Mouse (Mus musculus): Measurements from ENCODE around the gene Tor2a.

Gene Tor2a

GRCm38 (mm10) chr2:32763353-32763752, 6.3 kb downstream of the Tor2a start:
- DNase-seq (ENCODE audit: low spot score) = no peak

- DNase-seq (ENCODE audit: low spot score) = no peak
Observed at GRCm38 (mm10) chr2:32767241-32767640, 10.2 kb downstream of the Tor2a start.

DNA sequence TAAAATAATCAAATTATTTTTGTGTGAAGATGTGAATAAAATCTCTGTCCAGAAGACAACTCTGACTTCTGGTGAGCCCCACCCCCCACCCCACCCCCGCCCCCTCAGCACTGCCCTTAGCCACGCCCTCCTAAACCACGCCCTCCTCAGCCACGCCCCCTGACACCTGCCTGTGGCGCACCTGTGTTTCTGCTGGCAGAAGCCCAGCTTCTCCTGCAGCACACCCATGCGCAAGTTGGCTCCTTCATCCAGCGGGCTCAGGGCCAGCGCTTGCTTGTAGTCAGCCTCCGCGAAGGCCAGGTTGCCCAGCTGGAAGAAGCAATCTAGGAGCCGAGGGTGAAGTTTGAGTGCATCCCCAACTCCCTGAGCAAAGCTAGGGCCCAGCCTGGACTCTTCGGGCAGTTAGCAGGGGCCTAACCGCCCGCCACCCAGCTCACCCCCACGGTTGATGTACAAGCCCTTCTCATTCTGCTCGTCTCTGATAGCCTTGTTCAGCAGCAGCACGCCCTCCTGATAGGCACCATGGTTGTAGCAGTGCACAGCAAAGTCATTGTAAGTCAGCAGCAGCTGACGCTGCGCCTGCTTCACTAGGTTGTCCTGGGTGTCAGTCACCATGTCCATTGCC, 11.7 kb downstream of the Tor2a start:
- DNase-seq (ENCODE audit: low spot score) = no peak

GRCm38 (mm10) chr2:32769327-32770085, 12.5 kb downstream of the Tor2a start:
- DNase-seq (ENCODE audit: low spot score) = peak; percentile 36

GRCm38 (mm10) chr2:32771886-32772285, 14.9 kb downstream of the Tor2a start:
- peak; percentile 26 for DNase-seq (ENCODE audit: low spot score)

- DNase-seq (ENCODE audit: low spot score) = no peak
Observed at GRCm38 (mm10) chr2:32772626-32773279, 15.7 kb downstream of the Tor2a start.

GRCm38 (mm10) chr2:32775359-32776074, 18.5 kb downstream of the Tor2a start, which contains the start of the genes Ttc16 and Ptrh1:
Ttc16 (minus strand) TSS chr2:32775633.
Ptrh1 (plus strand) TSS chr2:32775786.
- peak; percentile 99 for DNase-seq (ENCODE audit: low spot score)

DNA sequence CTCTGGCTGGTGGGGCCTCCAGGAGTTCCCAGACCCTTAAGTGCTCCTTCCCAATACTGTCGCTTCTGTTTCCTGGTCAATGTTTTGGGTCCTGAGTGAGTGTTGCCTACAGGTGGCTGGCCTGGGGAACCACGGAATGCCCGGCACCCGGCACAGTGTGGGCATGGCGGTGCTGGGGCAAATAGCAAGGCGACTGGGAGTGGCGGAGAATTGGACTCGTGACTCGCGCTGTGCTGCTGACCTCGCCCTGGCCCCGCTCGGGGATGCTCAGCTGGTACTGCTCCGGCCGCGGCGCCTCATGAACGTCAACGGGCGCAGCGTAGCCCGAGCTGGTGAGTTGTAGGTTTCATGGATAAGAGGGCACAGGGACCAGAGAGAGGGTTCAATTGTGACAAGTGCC, 19.2 kb downstream of the Tor2a start:
- no peak for DNase-seq (ENCODE audit: low spot score)

- no peak for DNase-seq (ENCODE audit: low spot score)
Observed at GRCm38 (mm10) chr2:32778081-32778480, 21.0 kb downstream of the Tor2a start.

DNA sequence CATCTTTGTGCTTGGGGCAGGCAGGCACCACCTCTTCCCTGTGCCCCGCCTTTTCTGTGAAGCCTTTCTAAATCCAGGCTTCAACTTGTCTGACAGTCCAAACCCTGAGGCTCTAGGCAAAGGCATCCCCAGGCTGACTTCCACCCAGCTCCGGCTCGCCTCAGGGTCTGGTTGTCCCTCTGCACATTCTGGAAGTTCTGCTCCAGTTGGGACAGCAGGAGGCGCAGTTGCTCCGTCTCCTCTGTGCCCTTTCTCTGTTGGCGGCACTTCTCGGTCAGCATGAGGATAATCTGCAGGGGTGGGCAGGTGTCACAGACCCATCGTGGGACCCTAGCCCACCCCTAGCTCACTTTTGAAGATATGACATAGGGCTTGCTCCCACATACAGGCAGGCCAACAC, 22.1 kb downstream of the Tor2a start:
- peak; percentile 77 for DNase-seq (ENCODE audit: low spot score)

- DNase-seq (ENCODE audit: low spot score) = no peak
Observed at GRCm38 (mm10) chr2:32779714-32780113, 22.7 kb downstream of the Tor2a start.

DNA sequence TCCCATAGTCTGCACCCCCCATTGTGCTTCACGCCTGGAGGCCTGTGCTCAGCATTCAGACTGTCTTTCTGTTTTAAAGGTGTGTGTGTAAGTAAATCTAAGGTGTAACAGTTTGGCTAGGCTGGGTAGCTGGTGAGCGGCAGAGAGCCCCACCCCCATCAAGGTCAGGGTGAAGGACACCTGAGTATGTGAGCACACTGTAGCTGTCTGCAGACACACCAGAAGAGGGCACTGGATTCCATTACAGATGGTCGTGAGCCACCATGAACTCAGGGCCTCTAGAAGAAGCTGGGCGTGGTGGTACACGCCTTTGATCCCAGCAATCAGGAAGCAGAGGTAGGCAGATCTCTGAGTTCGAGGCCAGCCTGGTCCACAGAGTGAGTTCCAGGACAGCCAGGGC, 24.7 kb downstream of the Tor2a start:
- no peak for DNase-seq (ENCODE audit: low spot score)

- DNase-seq (ENCODE audit: low spot score) = peak; percentile 39
Observed at GRCm38 (mm10) chr2:32784048-32784681, 27.1 kb downstream of the Tor2a start, which contains the start of gene Cfap157. Cfap157 (minus strand) TSS chr2:32784428.

DNA sequence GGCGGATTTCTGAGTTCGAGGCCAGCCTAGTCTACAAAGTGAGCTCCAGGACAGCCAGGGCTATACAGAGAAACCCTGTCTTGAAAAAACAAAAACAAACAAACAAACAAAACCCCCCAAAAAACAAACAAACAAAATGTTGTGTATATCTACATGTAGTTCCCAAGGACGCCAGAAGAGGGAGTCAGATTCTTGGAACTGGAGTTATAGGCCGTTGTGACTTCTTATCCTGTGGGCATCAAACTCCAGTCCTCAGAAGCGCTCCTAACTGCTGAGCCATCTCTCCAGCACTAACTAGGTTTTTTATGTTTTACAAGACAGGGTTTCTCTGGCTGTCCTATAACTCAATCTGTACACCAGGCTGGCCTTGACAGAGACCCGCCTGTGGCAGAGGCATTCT, 30.1 kb downstream of the Tor2a start:
- peak; percentile 52 for DNase-seq (ENCODE audit: low spot score)

- no peak for DNase-seq (ENCODE audit: low spot score)
Observed at GRCm38 (mm10) chr2:32788581-32788980, 31.5 kb downstream of the Tor2a start.

DNA sequence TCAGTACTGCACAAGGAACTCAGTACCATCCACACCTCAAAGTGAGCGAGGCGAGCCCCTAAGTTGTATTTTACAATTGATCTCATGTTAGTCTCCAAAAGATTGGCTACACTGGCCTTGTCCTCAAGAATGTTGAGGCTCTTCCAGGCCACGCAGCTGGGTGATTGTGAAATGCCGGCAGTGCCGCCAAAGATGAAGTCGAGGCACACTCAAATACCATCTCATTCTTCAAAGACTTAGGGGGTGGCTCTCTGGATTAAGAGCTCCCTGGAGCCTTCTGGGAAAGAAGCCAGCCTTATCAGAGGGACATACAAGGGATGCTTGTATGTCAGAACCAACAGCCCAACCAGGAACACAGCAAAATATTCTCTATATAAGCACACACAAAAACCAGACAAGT, 34.3 kb downstream of the Tor2a start:
- no peak for DNase-seq (ENCODE audit: low spot score)

GRCm38 (mm10) chr2:32795748-32796418, 38.8 kb downstream of the Tor2a start:
- no peak for DNase-seq (ENCODE audit: low spot score)

- no peak for DNase-seq (ENCODE audit: low spot score)
Observed at GRCm38 (mm10) chr2:32798251-32798962, 41.4 kb downstream of the Tor2a start.

- no peak for DNase-seq (ENCODE audit: low spot score)
Observed at GRCm38 (mm10) chr2:32808816-32809566, 52.0 kb downstream of the Tor2a start.
